Mouse (Mus musculus) heart, embryonic 11.5 days (tissue): ENCODE data around the gene Afmid. TPM values are rescaled to one million over a fixed set of nuclear protein-coding genes. Genes with fewer than 3 reads are reported as not detected.

Source experiments
- ATAC-seq: fragments of 200-750 bp; cut with Nextera tagmentation; replicated peaks from 2 replicates; pipeline ENCODE4 v1.8.0; 2017; ENCODE audit warnings: moderate library complexity; ENCODE audit not compliant: insufficient number of reproducible peaks, low FRiP score, low TSS enrichment
- H3K27ac ChIP-seq: fragments of 300-500 bp; sonication (generic); 2 replicates; pipeline ENCODE4 v1.5.1; 2014; ENCODE audit warnings: mild to moderate bottlenecking, low read depth, low read length
- H3K27me3 ChIP-seq: fragments of 300-500 bp; sonication (generic); 2 replicates; pipeline ENCODE4 v1.6.1; 2014; ENCODE audit warnings: mild to moderate bottlenecking, low read length, mixed read lengths; ENCODE audit not compliant: control insufficient read depth, insufficient read depth
- H3K36me3 ChIP-seq: fragments of 300-500 bp; sonication (generic); 2 replicates; pipeline ENCODE4 v1.6.1; 2014; ENCODE audit warnings: mild to moderate bottlenecking, low read length, moderate library complexity, mixed read lengths; ENCODE audit not compliant: control insufficient read depth, insufficient read depth
- H3K4me1 ChIP-seq: fragments of 300-500 bp; sonication (generic); 2 replicates; pipeline ENCODE4 v1.6.1; 2014; ENCODE audit warnings: low read length; ENCODE audit not compliant: control insufficient read depth, insufficient read depth
- H3K4me2 ChIP-seq: fragments of 300-500 bp; sonication (generic); 2 replicates; pipeline ENCODE4 v1.6.1; 2014; ENCODE audit warnings: mild to moderate bottlenecking, moderate library complexity
- H3K4me3 ChIP-seq: fragments of 300-500 bp; sonication (generic); 2 replicates; pipeline ENCODE4 v1.5.1; 2014; ENCODE audit warnings: low read depth, low read length
- H3K9ac ChIP-seq: fragments of 300-500 bp; sonication (generic); 2 replicates; pipeline ENCODE4 v1.6.1; 2014; ENCODE audit warnings: mild to moderate bottlenecking, low read depth, low read length, moderate library complexity
- H3K9me3 ChIP-seq: fragments of 300-500 bp; sonication (generic); replicated peaks from 2 replicates; pipeline ENCODE4 v1.6.1; 2016; ENCODE audit warnings: low read length; ENCODE audit not compliant: control insufficient read depth
- WGBS: fragments of 180-500 bp; shearing (Covaris S2); extraction: QIAGEN DNeasy Blood & Tissue Kit; methylation state at CpG from one replicate; pipeline ENCODE4 v1.1.7; 2014; ENCODE audit not compliant: insufficient replicate concordance; 5-methylcytosine and 5-hydroxymethylcytosine counted together
- polyA plus RNA-seq: library from polyadenylated mRNA; unstranded; fragments of >200 nt; fragmentation: Nextera tagmentation; extraction: Ambion mirVana; gene quantifications from 2 replicates; pipeline ENCODE4 v1.2.1, GENCODE M21; 2014

Afmid gene
- polyA plus RNA-seq, 1 experiment from 2014 or later = 13.1 TPM

DNA sequence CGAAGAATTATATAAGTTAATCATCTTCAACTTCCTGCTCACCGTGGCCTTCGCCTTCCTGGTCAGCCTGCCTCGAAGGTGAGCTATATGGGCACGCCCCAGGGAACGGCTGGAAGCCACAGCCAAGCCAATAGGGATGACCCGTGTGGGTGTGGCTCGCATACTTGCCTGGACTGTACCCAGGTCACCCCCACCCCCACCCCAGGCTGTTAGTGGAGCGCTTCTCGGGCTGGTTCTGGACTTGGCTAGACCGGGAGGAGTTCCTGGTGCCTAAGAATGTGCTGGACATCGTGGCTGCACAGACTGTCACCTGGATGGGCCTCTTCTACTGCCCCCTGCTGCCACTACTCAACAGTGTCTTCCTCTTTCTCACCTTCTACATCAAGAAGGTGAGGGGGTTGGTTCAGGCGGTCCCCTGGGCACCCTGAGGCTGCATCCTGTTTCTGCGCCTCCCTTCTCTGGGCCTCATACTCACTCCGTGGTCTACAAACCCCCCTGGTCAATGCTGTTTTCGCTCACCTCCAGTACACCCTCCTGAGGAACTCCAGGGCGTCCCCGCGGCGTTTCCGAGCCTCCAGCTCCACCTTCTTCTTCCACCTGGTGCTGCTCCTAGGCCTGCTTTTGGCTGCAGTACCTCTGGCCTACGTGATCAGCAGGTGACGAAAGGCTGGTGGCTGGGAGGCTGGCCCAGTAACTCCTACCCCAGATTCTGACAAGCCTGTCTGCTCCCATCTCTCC lies 34.9 kb upstream of the Afmid start:
- H3K9ac ChIP-seq = no peak overlapping the region
- H3K9me3 ChIP-seq = no peaks in the 10 kb centered on the region
- peaks cover 17% of the 10 kb centered on the region for H3K4me1 ChIP-seq
- peak overlapping the region; percentile 59 for H3K4me2 ChIP-seq
- peaks cover 13% of the 10 kb centered on the region; the same call in 1 of the 2 replicates for H3K27me3 ChIP-seq
- ATAC-seq = peak; percentile 60; the same call in 1 of the 2 replicates
- peak overlapping the region; percentile 6; the same call in 1 of the 2 replicates for H3K4me3 ChIP-seq
- no peaks in the 10 kb centered on the region for H3K36me3 ChIP-seq
- 30% methylated on average over 23 of the region's 23 CpGs for WGBS
- no peak overlapping the region for H3K27ac ChIP-seq

DNA sequence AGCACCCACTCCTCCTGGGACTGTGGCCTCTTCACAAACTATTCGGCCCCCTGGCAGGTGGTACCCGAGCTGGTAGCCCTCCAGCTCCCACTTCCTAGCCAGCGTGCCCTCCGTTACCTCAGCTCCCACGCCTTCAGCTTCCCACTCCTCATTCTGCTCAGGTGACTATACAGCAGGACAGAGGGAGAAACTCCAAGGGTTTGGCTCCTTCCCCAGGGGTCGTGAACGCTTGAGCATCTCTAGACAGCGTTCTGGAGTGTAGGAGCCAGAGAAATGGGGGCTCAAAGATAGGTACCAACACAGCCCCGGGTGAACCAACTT lies 34.3 kb upstream of the Afmid start:
- Histone ChIP-seq H3K27ac (no peak overlapping the region), H3K4me3 (no peak overlapping the region), H3K9ac (no peak overlapping the region), H3K27me3 (peaks cover 13% of the 10 kb centered on the region; the same call in 1 of the 2 replicates), H3K9me3 (no peaks in the 10 kb centered on the region), H3K4me2 (peak overlapping the region; percentile 3; the same call in 1 of the 2 replicates), H3K36me3 (no peaks in the 10 kb centered on the region), H3K4me1 (peaks cover 17% of the 10 kb centered on the region)
- ATAC-seq = no peak
- WGBS = 77% methylated on average over 9 of the region's 9 CpGs

DNA sequence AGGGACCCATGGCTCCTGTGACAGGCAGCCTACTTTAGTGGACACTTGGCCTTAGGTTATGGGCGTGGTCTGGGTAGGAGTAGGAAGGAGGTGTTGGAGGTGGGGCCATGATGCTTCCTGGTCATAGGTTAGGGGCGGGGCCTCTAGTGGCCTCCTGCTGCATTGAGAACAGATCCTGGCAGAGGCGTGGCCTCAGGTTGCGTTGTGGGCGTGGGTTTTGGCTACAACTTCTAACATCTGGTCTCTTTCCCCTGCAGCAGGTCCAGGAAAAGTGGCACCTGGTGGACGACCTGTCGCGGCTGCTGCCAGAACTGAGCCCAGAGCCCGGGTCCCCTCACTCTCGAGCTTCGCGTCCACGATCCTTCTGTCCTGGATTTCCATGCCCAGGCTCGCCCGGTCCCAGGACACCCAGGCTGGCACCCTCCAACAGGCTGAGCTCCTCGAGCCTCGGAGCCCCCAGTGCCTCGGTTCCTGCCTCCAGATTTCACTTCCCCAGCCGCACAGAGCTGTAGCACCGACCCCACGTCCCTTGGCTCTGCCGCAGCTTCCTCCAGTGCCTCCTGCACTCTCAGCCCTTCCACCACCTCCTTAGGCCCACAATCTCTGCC lies 33.3 kb upstream of the Afmid start:
- WGBS = 7% methylated on average over 22 of the region's 22 CpGs
- Histone ChIP-seq H3K27me3 (peaks cover 13% of the 10 kb centered on the region; the same call in 1 of the 2 replicates), H3K9ac (peak overlapping the region; percentile 52), H3K9me3 (no peaks in the 10 kb centered on the region), H3K4me1 (peaks cover 21% of the 10 kb centered on the region), H3K4me2 (peak overlapping the region; percentile 66), H3K36me3 (no peaks in the 10 kb centered on the region), H3K4me3 (peak overlapping the region; percentile 27), H3K27ac (no peak overlapping the region)
- ATAC-seq = peak; percentile 80

DNA sequence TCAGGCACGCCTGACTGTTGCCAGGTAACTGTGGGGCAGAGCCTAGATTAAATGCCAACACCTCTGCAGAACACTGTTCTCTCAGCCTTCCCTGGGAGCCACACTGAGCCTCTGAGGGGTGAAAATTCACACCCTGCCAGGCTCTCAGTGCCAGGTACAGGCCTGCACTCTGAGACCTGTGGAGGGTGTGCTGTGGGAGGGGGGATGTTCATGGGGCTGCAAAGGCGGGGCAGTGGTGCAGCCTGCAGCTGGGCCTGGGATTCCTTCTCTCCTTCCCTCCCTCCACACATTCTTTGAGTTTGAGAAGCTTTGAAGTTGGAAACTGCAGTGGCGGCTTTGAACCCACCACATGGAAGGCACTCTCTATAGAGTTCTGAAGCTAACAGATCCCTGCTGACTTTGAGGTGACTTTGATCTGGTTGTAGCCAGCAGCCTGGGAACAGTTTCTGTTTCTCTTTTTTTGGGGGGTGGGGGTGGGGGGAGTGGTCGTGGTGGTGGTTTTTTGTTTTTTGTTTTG lies 31.6 kb upstream of the Afmid start:
- H3K27ac ChIP-seq = no peak overlapping the region
- no peak overlapping the region for H3K4me3 ChIP-seq
- H3K4me2 ChIP-seq = no peak overlapping the region
- H3K36me3 ChIP-seq = no peaks in the 10 kb centered on the region
- peaks cover 13% of the 10 kb centered on the region; the same call in 1 of the 2 replicates for H3K27me3 ChIP-seq
- ATAC-seq = no peak
- H3K4me1 ChIP-seq = peaks cover 32% of the 10 kb centered on the region
- H3K9me3 ChIP-seq = no peaks in the 10 kb centered on the region
- WGBS = 58% methylated on average over 4 of the region's 4 CpGs
- no peak overlapping the region for H3K9ac ChIP-seq

DNA sequence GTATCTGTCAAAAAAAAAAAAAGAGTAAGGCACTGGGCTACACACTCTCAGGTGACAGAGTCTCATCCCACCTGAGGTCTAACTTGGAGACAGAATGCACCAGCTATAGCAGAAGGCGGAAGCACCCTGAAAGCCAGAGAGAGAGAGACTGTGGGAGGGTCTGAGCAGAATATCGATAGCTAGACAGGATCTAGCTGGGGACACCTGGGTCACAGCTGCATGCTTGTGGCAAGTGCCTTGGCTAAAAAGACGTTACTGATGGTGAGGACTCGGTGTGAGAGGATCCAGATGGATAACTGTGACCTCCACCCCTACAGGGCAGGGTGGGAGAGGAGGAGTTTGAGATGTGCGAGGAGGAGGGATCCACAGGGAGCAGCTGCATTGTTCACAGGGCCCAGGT lies 28.8 kb upstream of the Afmid start:
- H3K4me2 ChIP-seq = peak overlapping the region; percentile 9; the same call in 1 of the 2 replicates

DNA sequence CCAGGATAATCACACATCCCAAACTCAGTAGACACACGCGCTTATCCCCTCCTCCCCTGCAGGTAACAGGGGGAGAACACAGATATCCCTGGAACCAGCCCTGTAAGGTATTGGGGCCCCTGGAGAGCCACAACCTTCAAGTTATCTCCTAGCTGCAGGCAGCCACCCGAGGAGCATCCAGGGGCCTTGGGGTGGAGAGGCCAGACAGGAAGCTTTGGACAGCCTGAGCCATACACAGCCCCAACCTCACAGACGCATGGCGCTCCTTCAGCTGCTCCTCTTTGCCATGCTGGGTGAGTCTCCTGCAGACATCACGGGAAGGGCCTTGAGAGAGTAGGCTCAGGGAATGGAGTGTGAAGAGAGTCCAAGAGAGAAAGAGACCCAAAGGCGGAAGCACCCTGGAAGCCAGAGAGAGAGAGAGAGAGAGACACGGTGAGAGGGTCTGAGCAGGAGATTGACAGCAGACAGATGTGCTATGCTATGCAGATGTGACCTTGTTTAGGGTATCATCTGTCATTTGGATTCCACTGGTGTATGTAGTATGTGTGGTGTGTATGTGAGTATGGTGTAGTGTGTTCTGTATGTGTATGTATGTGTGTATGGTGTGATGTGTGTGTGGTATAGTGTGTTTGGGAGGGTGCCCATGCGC lies 28.1 kb upstream of the Afmid start, which contains the start of gene 6030468B19Rik:
6030468B19Rik (plus strand) TSS at position 150 of the 649 bp plus-strand sequence.
- Histone ChIP-seq H3K4me3 (peak within 1 kb of the TSS; percentile 30), H3K4me1 (peaks cover 16% of the 10 kb centered on the region), H3K4me2 (peak within 1 kb of the TSS; percentile 45), H3K9me3 (no peaks in the 10 kb centered on the region), H3K27me3 (no peaks in the 10 kb centered on the region), H3K27ac (peak within 1 kb of the TSS; percentile 30), H3K36me3 (no peaks in the 10 kb centered on the region), H3K9ac (peak within 1 kb of the TSS; percentile 59; the same call in 1 of the 2 replicates)
- peak; percentile 85 for ATAC-seq
- WGBS = 38% methylated on average over 9 of the region's 9 CpGs

More for the DNA sequence above, 28.8 kb upstream of the Afmid start:
- peaks cover 2% of the 10 kb centered on the region; the same call in 1 of the 2 replicates for H3K27me3 ChIP-seq
- no peaks in the 10 kb centered on the region for H3K36me3 ChIP-seq
- no peak overlapping the region for H3K4me3 ChIP-seq
- no peaks in the 10 kb centered on the region for H3K9me3 ChIP-seq
- 38% methylated on average over 5 of the region's 5 CpGs for whole genome bisulfite sequencing
- H3K9ac ChIP-seq = no peak overlapping the region
- H3K4me1 ChIP-seq = peaks cover 23% of the 10 kb centered on the region
- ATAC-seq = no peak
- peak overlapping the region; percentile 30; the same call in 1 of the 2 replicates for H3K27ac ChIP-seq

DNA sequence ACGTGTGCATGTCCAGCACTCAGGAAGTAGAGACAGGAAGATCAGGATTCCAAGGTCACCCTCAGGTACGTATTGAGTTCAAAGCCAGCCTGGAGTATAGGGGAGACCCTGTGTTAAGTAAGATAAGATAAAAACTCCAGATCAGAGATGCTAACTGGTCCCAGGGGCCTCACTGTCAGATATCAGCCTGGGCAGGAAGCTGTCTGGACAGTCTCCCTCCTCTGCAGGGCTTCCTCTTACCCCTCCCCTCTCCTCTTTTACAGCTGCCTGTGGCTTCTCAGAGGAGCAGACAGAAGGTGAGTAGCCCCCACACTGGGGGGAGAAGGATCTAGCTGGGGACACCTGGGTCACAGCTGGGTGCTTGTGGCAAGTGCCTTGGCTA lies 27.6 kb upstream of the Afmid start:
- H3K9me3 ChIP-seq = no peaks in the 10 kb centered on the region
- peak overlapping the region; percentile 30 for H3K4me3 ChIP-seq
- peak; percentile 36; the same call in 1 of the 2 replicates for ATAC-seq
- peak overlapping the region; percentile 59; the same call in 1 of the 2 replicates for H3K9ac ChIP-seq
- peaks cover 15% of the 10 kb centered on the region for H3K4me1 ChIP-seq
- H3K4me2 ChIP-seq = peak overlapping the region; percentile 45
- 3% methylated on average over 2 of the region's 2 CpGs for WGBS
- H3K27ac ChIP-seq = peak overlapping the region; percentile 18
- no peaks in the 10 kb centered on the region for H3K36me3 ChIP-seq
- no peaks in the 10 kb centered on the region for H3K27me3 ChIP-seq

DNA sequence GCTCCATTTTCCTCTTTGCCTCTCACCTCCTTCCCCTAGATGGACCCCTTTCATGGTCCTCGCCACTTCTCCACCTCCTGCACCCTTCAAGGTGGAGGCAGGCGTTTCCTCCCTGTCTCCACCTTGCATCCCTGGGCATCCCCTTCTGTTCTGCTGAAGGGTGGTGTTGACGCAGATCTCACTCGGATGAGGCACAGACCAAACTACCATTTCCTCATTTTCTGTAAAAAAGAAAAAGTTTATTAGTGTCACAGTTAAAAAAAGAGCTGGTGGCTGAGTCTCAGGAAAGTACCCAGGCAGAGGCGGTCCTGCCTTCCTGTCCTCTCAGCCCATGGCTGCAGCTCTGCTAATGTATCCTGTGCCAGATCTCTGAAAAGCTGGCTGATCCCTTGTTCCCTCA lies 26.6 kb upstream of the Afmid start:
- Histone ChIP-seq H3K4me1 (peaks cover 15% of the 10 kb centered on the region), H3K9me3 (no peaks in the 10 kb centered on the region), H3K36me3 (no peaks in the 10 kb centered on the region), H3K9ac (peak overlapping the region; percentile 59), H3K27me3 (no peaks in the 10 kb centered on the region), H3K4me2 (peak overlapping the region; percentile 45), H3K27ac (no peak overlapping the region), H3K4me3 (peak overlapping the region; percentile 30; the same call in 1 of the 2 replicates)
- no peak for ATAC-seq
- 50% methylated on average over 5 of the region's 5 CpGs for WGBS
